Mouse (Mus musculus) hindbrain, embryonic 16.5 days (tissue): Measurements from ENCODE around the gene Lrrc4c. TPM values are rescaled to one million over a fixed set of nuclear protein-coding genes. Genes with fewer than 3 reads are reported as not detected.

Experiments
- ATAC-seq: fragments of 200-750 bp; cut with Nextera tagmentation; 2 replicates; pipeline ENCODE4 v1.8.0; 2017; ENCODE audit warnings: moderate TSS enrichment, moderate library complexity
- H3K27ac ChIP-seq: fragments of 300-500 bp; sonication (generic); 2 replicates; pipeline ENCODE4 v1.5.1; 2014; ENCODE audit warnings: low read depth, mild to moderate bottlenecking, control low read depth, low read length, moderate library complexity
- H3K27me3 ChIP-seq: fragments of 300-500 bp; sonication (generic); replicated peaks from 2 replicates; pipeline ENCODE4 v1.6.1; 2014; ENCODE audit warnings: low read length; ENCODE audit not compliant: control insufficient read depth, insufficient read depth
- H3K36me3 ChIP-seq: fragments of 300-500 bp; sonication (generic); 2 replicates; pipeline ENCODE4 v1.6.1; 2014; ENCODE audit warnings: mild to moderate bottlenecking, low read length, moderate library complexity, mixed read lengths; ENCODE audit not compliant: control insufficient read depth, insufficient read depth
- H3K4me1 ChIP-seq: fragments of 300-500 bp; sonication (generic); 2 replicates; pipeline ENCODE4 v1.6.1; 2014; ENCODE audit warnings: low read depth, low read length; ENCODE audit not compliant: control insufficient read depth, insufficient read depth
- H3K4me2 ChIP-seq: fragments of 300-500 bp; sonication (generic); 2 replicates; pipeline ENCODE4 v1.6.1; 2014; ENCODE audit warnings: mild to moderate bottlenecking, low read length, control low read depth, moderate library complexity
- H3K4me3 ChIP-seq: fragments of 300-500 bp; sonication (generic); 2 replicates; pipeline ENCODE4 v1.5.1; 2014; ENCODE audit warnings: mild to moderate bottlenecking, low read length, control low read depth, moderate library complexity
- H3K9ac ChIP-seq: fragments of 300-500 bp; sonication (generic); 2 replicates; pipeline ENCODE4 v1.6.1; 2014; ENCODE audit warnings: low read depth, mild to moderate bottlenecking, control low read depth, low read length, moderate library complexity
- H3K9me3 ChIP-seq: fragments of 300-500 bp; sonication (generic); 2 replicates; pipeline ENCODE4 v1.6.1; 2014; ENCODE audit warnings: mild to moderate bottlenecking, low read length, moderate library complexity; ENCODE audit not compliant: control insufficient read depth
- WGBS: fragments of 180-500 bp; shearing (Covaris S2); extraction: QIAGEN DNeasy Blood & Tissue Kit; methylation state at CpG from one replicate; pipeline ENCODE4 v1.1.7; 2014; 5-methylcytosine and 5-hydroxymethylcytosine counted together
- polyA plus RNA-seq: library from polyadenylated mRNA; unstranded; fragments of >200 nt; fragmentation: Nextera tagmentation; extraction: Ambion mirVana; gene quantifications from 2 replicates; pipeline ENCODE4 v1.2.1, GENCODE M21; 2015

Gene Lrrc4c
- polyA plus RNA-seq, 1 experiment from 2014 or later: 42.5 TPM

DNA sequence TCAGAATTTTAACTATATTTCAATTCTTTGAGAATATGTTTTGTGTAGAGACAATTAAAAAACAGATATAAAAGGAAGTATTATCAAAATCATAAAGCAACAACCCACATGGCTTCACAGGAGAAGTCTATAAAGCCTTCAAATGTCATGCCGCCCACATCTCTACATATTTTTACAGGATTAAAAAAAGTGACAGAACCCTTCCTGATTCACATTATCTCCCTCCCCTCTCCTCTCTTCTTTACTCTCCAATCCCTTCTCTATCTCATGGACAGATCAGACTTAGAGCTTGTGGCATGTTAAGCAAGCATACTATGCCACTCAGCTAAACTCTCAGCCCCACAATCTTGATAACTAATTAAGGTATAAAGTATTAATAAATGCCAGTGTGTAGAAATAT is 535.8 kb downstream of the Lrrc4c start:
- Histone ChIP-seq H3K9ac (no peak overlapping the region), H3K36me3 (no peaks in the 10 kb centered on the region), H3K27ac (no peak overlapping the region), H3K4me2 (no peak overlapping the region), H3K9me3 (no peaks in the 10 kb centered on the region), H3K27me3 (no peaks in the 10 kb centered on the region), H3K4me1 (no peaks in the 10 kb centered on the region), H3K4me3 (no peak overlapping the region)
- ATAC-seq: no peak
- 90% methylated on average over 1 of the region's 1 CpGs for WGBS

DNA sequence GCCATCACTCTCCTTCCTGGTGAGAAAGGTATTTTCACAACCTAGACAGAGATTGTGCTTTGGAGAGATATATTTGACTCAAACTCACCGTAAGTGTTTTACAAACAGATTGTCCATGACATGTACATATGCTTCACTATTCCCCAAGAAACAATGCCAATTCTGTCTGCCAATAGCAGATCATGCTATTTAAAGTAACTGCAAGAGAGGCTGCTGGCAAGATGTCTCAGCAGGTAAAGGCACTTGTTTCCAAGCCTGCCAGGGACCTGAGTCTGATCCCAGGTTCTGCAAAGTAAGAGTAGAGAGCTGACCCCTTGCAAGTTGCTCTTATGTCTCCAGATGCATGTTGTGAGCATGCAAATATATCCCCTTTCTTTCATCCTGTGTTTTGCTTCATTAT is 558.1 kb downstream of the Lrrc4c start:
- no peak for ATAC-seq
- Histone ChIP-seq H3K9me3 (no peaks in the 10 kb centered on the region), H3K9ac (no peak overlapping the region), H3K4me3 (no peak overlapping the region), H3K4me2 (no peak overlapping the region), H3K4me1 (no peaks in the 10 kb centered on the region), H3K27ac (no peak overlapping the region), H3K27me3 (no peaks in the 10 kb centered on the region), H3K36me3 (no peaks in the 10 kb centered on the region)
- WGBS: 74% methylated on average over 1 of the region's 1 CpGs

- no peaks in the 10 kb centered on the region for H3K9me3 ChIP-seq
- no peaks in the 10 kb centered on the region for H3K4me1 ChIP-seq
- no peak overlapping the region for H3K9ac ChIP-seq
- H3K27me3 ChIP-seq: no peaks in the 10 kb centered on the region
- 72% methylated on average over 3 of the region's 3 CpGs for WGBS
- no peaks in the 10 kb centered on the region for H3K36me3 ChIP-seq
- H3K4me3 ChIP-seq: no peak overlapping the region
- no peak overlapping the region for H3K4me2 ChIP-seq
- ATAC-seq: no peak
- H3K27ac ChIP-seq: no peak overlapping the region
These were observed 631.6 kb downstream of the Lrrc4c start for GRCm38 (mm10) chr2:96949531-96949930.

DNA sequence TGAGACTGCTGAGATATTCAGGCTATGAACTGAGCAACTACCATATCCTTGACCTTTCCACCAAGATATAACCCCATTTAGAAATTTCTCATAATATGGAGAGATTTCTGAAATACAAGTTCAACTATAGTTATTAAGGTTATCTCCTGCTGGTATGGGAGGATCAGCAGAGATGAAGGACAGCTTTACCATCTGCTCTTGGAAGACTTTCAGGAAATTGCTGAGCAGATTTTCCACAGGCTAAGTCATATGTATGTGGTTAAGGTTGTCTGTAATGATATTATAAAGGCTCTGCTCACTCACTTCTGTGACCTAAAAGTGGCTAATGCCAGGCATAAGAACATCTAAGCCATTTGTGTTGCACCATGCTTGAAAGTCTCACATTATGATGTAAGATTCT is 681.6 kb downstream of the Lrrc4c start:
- Histone ChIP-seq H3K4me1 (no peaks in the 10 kb centered on the region), H3K4me2 (no peak overlapping the region), H3K27me3 (no peaks in the 10 kb centered on the region), H3K36me3 (no peaks in the 10 kb centered on the region), H3K4me3 (no peak overlapping the region), H3K9me3 (no peaks in the 10 kb centered on the region), H3K9ac (no peak overlapping the region), H3K27ac (no peak overlapping the region)
- no peak for ATAC-seq

DNA sequence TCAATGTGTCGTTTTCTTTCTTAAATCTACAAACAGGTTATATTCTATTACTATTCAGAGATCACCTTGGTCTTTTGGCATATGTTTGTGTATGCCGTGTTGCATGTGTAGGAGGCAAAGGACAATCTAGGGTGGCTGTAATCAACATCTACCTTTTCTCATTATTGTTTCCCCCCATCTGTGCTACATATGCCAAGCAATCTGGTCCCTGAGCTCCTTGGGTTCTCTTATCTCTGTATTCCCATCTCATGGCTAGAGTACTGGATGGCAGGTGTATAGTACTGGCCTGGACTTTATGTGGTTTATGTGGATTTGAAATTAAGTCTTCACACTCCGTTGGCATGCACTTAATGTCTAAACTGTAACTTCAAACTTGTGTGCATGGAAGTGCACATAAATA is 700.4 kb downstream of the Lrrc4c start:
- Histone ChIP-seq H3K27me3 (no peaks in the 10 kb centered on the region), H3K4me3 (no peak overlapping the region), H3K9me3 (no peaks in the 10 kb centered on the region), H3K4me1 (no peaks in the 10 kb centered on the region), H3K36me3 (no peaks in the 10 kb centered on the region), H3K27ac (no peak overlapping the region), H3K4me2 (no peak overlapping the region), H3K9ac (no peak overlapping the region)
- no peak for ATAC-seq
- WGBS: 80% methylated on average over 3 of the region's 3 CpGs

DNA sequence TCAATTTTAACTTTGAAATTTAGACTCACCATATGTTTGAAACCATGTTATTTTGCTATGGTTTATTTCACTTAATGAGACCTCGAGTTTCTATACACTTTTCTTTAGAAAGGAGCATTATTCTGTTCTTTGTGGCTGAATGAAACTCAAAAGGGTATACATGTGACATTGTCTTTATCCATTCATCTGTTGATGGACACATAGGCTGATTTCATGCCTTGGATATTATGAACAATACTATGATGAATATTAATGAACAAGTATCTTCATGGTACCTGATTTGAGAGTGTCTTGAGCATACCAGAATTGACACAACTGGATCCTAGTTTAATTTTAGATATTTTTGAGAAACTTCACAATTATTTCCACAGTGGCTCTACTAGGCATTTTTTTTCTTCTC is 709.0 kb downstream of the Lrrc4c start:
- ATAC-seq: no peak
- H3K27ac ChIP-seq: no peak overlapping the region
- WGBS: 8% methylated on average over 1 of the region's 1 CpGs
- H3K9me3 ChIP-seq: no peaks in the 10 kb centered on the region
- H3K9ac ChIP-seq: no peak overlapping the region
- no peak overlapping the region for H3K4me3 ChIP-seq
- no peaks in the 10 kb centered on the region for H3K4me1 ChIP-seq
- no peak overlapping the region for H3K4me2 ChIP-seq
- H3K36me3 ChIP-seq: no peaks in the 10 kb centered on the region
- no peaks in the 10 kb centered on the region for H3K27me3 ChIP-seq

GRCm38 (mm10) chr2:97027585-97027984 is 709.6 kb downstream of the Lrrc4c start:
- no peak for ATAC-seq

DNA sequence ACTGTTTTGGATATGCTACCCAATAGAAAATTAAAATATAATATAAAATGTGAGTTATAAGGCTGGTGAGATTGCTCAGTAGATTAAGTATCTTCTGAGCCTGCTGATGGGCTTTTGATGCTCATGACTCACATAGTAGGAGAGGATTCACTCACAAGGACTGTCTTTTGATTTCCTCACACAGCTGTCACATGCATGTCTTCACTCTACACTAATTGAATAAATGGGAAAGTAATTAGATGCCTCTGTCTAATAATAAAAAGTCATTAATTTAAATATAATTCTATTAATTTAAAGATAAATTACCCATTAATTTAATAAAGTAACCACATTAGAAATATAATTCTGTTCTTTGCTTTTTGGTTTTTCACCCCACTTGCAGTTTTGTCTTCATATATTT is 718.4 kb downstream of the Lrrc4c start:
- no peak overlapping the region for H3K9ac ChIP-seq
- ATAC-seq: no peak

More at GRCm38 (mm10) chr2:97027585-97027984, 709.6 kb downstream of the Lrrc4c start:
- Histone ChIP-seq H3K4me1 (no peaks in the 10 kb centered on the region), H3K36me3 (no peaks in the 10 kb centered on the region), H3K4me3 (no peak overlapping the region), H3K27me3 (no peaks in the 10 kb centered on the region), H3K9ac (no peak overlapping the region), H3K4me2 (no peak overlapping the region), H3K9me3 (no peaks in the 10 kb centered on the region), H3K27ac (no peak overlapping the region)
- 90% methylated on average over 1 of the region's 1 CpGs for WGBS

GRCm38 (mm10) chr2:97037024-97037814 is 719.2 kb downstream of the Lrrc4c start:
- Histone ChIP-seq H3K9me3 (no peaks in the 10 kb centered on the region), H3K27ac (no peak overlapping the region), H3K27me3 (no peaks in the 10 kb centered on the region), H3K9ac (no peak overlapping the region), H3K4me3 (no peak overlapping the region), H3K36me3 (no peaks in the 10 kb centered on the region), H3K4me2 (no peak overlapping the region), H3K4me1 (no peaks in the 10 kb centered on the region)
- 68% methylated on average over 5 of the region's 5 CpGs for WGBS
- no peak for ATAC-seq

More for the DNA sequence above, 718.4 kb downstream of the Lrrc4c start:
- Histone ChIP-seq H3K36me3 (no peaks in the 10 kb centered on the region), H3K27me3 (no peaks in the 10 kb centered on the region), H3K4me2 (no peak overlapping the region), H3K4me1 (no peaks in the 10 kb centered on the region), H3K4me3 (no peak overlapping the region), H3K9me3 (no peaks in the 10 kb centered on the region), H3K27ac (no peak overlapping the region)
